Mouse (Mus musculus): ENCODE measurements around the gene Krt5.
"Not testable (repeated sequence)": the region's sequence is repeated elsewhere in the genome, so short reads cannot be mapped to it uniquely, and the experiment has no call there.

Gene Krt5

DNA sequence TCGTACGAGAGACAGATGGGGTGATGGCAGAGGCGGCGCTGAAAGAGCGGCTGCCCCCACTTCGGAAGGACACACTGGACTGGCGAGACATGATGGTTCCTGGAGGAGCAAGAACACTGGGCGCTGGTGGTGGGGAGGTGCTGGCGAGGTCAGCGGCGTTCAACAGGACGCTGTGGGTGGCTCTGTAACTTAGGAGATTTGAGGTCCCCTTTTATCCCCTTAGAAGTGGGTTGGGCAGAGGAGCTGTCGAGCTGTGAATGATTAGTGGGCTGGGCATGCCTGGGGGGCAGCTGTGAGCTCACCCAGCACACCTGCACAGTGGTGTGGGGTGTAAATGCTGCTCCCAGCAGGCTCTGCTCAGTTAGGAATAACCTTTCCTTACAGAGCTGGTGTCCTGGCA, at the start of gene Krt5:
Gene Krt5, minus strand, starts transcription at position 179 of the 400 bp plus-strand sequence.
- no peak for DNase-seq

DNA sequence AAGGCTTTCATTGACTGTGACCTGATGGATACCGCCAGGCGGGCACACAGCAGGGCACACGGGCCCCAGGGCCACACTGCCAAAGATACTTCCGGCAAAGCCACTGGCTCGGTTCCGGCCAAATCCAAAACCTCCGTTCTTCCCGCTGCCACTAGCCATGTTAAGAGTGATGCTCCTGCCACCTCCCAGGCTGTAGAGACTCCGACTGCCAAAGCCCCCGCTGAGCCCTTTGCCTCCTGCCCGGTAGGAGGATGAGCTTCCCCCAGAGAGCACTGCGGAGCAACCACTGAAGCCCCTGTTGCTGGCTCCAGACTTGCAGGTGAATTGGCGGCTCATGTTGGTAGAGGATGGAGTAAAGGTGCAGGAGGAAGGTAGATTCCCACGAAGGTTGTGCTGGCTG, 30.0 kb upstream of the Krt5 start, which contains the start of gene Krt71:
Gene Krt71, minus strand, starts transcription at position 399 of the 400 bp plus-strand sequence.
- peak; percentile 60 to 65 for DNase-seq

DNA sequence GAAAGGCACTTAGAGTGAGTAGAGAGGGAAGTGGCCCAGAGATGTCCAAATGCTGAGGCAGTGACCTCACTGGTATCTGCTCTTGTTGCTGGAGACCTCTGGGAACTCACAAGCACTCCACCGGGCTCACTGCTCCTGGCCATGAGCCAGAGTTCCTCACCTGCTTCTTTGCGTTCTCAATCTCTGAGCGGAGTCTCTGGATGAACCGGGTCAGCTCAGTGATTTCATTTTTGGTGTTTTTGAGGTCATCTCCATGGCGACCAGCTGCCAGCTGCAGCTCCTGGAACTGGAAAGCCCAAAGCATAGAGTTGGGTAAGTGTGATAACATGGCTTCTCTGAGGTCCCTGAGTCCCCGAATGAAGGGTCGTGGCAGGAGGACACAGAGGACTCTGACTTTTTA, 25.1 kb upstream of the Krt5 start:
- DNase-seq: no peak

DNA sequence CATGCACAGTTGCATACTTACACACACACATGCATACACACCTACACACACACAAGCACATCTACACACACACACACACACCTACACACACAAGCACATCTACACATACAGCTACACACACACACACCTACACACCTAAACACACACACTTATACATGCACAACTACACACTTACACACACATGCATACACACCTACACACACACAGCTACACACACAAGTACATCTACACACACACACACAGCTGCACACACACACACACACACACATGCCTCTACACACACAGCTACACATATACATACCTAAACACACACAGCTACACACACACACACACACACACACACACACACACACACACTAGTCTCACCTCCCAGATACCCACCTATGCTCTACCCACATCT, 18.0 kb upstream of the Krt5 start:
- DNase-seq: no peak

DNA sequence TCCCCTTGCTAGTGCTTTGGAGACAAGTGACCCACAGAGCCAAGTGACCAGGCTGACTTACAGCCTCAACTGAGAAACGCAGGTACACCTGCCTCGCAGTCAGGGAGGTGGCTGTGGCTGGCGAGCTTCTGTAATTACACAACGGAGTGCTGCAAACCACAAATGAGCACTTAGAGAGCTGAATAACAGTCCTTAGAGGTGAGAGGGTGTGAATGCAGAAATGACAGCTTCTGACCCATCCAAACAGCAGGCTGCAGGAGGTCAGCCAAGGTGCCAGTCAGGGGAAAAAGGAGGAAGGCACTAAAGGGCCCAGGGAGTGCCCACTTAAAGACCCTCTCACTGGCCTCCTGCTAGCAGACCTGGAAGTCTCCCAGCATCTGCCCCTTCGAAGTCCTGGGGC, 12.0 kb upstream of the Krt5 start:
- DNase-seq: no peak

DNA sequence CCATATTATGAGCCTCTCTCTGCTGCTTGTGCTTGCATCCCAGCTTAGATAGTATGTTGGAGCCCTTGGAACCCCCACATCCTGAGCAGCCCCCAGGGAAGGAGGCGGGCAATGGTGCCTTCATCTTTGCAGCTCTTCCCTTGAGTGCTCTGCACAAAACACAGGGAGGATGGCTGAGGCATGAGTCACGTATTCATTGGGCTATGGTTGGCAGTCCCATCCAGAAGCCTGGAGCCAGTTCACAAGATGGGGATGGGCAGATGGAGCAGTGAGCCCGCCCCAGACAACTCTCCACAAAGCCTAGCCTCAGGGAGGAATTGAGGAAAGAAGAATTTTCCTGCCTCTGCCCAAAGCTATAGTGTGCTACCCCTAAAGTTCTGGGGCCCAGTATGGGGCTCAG, 3.1 kb upstream of the Krt5 start:
- no peak for DNase-seq

GRCm38 (mm10) chr15:101714356-101714755, 1.7 kb upstream of the Krt5 start:
- no peak for DNase-seq

DNA sequence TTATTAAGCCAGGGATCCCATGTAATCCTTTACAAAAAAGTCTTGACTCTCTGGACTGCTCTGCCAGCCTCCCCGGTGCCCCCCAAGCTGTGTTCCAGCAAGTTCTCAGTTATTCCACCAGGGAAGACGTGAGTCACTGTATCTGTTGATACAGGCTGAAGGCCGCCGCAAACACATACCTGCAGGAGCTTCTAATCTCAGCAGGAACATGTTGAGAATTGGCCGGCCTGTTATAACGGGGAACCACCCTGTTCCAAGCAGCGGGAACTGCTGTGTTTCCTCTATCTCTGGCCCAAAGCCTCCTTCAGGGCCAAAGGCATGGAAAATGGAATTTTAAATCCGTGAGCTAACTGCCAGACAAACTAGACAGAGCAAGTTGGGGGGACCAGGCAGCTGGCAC, 1.0 kb upstream of the Krt5 start:
- DNase-seq: peak in 1 of 2 experiments; percentile 27

GRCm38 (mm10) chr15:101708683-101709082, 4.0 kb downstream of the Krt5 start:
- peak in 1 of 2 experiments; percentile 25 for DNase-seq

- DNase-seq: no peak
Observed at GRCm38 (mm10) chr15:101707454-101707853, 5.2 kb downstream of the Krt5 start.

DNA sequence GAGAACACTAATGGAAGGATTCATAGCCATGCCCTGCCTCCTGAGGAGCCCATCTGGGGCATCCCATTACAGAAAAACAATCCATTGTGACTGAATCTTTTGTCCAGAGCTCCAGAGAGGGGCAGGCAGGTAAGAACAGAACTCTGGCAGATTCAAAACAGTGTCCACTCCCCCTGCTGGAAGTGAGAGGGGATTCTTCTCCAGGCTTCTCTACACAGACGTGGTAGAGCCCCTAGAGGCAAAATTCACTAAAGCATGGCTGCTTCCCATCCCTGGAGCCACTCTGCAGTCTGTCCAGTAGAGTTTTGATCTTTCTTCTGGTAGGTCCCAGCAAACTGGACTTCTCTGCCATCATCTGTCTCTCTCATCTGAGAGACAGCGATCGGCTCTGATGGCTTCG, 8.6 kb downstream of the Krt5 start:
- DNase-seq: no peak

DNA sequence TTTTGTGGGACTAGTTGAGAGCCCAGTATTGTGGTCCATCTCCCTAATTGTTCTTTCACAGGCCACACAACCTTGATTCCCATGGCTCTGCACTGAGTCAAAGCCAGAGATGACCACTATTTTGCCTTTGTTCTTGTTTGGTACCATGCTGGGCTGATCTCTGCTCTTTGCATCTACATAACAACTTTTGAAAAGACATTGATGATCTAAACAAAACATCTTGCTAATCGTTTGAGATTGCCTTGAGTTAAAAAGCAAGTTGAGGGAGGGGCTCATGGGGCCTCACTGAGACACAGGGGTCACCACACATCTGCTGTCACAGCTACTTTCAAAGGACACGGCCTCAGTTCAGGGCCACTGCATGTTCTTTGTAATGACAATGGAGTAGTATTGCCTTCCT, 10.3 kb downstream of the Krt5 start:
- DNase-seq: no peak

GRCm38 (mm10) chr15:101699866-101700265, 12.8 kb downstream of the Krt5 start:
- DNase-seq: no peak

- DNase-seq: no peak
Observed at GRCm38 (mm10) chr15:101699192-101699591, 13.5 kb downstream of the Krt5 start.

GRCm38 (mm10) chr15:101697326-101698188, 15.1 kb downstream of the Krt5 start:
- no peak for DNase-seq

DNA sequence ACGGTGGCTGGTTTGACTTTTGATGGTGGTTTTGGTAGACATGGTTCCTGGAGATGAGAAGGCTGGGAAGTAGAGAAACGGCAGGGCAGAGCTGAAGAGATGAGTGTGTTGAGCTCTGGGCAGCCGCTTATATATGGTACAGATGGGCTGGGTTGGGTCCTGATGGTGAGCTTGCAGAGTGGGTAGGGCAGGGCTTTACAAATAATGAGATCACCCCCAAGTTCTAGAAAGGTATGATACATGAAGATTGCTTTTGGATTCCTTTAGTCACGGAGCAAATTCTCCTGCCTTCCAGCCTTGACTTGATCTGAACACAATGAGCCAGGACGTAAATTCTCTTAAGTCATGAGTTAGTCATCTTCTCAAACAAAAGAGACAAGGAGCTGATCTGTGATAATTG, 18.5 kb downstream of the Krt5 start, which contains the start of gene Krt6a:
Gene Krt6a, minus strand, starts transcription at position 101 of the 400 bp plus-strand sequence.
- DNase-seq: no peak

GRCm38 (mm10) chr15:101690460-101690859, 22.2 kb downstream of the Krt5 start:
- not testable (repeated sequence) for DNase-seq

DNA sequence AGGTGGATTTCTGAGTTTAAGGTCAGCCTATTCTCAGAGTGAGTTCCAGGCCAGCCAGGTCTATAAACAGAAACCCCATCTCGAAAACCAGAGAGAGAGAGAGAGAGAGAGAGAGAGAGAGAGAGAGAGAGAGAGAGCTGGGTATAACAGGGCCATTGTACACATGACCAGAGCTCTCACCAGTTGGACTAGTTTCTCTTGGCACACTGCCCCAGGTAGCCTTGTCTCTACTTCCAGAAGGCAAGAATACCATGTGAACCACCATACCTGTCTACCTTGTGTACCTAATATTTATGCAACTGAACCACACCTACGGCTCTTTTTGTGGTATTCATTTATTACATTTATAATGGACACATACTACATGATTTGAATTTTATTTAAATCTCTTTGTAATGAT, 24.5 kb downstream of the Krt5 start:
- DNase-seq: no peak

DNA sequence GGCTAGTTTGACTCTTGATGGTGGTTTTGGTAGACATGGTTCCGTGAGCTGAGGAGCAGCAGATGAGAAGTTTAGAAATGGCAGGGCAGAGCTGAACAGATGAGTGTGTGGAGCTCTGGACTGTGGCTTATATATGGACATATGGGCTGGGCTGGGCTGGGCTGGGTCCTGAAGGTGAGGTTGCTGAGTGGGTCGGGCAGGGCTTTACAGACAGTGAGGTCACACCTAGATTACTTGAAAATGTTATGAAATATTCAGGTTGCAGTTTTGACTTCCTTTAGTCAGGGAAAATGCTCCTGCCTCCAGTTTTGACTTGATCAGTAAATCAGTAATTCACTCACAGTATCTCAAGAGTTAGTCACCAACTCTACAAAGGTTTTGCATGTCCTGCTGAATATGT, 32.5 kb downstream of the Krt5 start, which contains the start of gene Krt6b:
Gene Krt6b, minus strand, starts transcription at position 101 of the 400 bp plus-strand sequence.
- no peak for DNase-seq

- no peak for DNase-seq
Observed at GRCm38 (mm10) chr15:101675978-101676377, 36.7 kb downstream of the Krt5 start.

Data from cerebellum, postnatal 36 days (tissue).